Mouse (Mus musculus): Measurements from ENCODE around the gene Smgc. TPM values are rescaled to one million over a fixed set of nuclear protein-coding genes. Genes with fewer than 3 reads are reported as not detected.
"Not testable (repeated sequence)": the region's sequence is repeated elsewhere in the genome, so short reads cannot be mapped to it uniquely, and the experiment has no call there.

The Smgc gene
- total RNA-seq (2015; ENCODE audit: low replicate concordance) (not detected in 2 replicates), total RNA-seq (2017; ENCODE audit: low replicate concordance) (not detected in 2 replicates)

DNA sequence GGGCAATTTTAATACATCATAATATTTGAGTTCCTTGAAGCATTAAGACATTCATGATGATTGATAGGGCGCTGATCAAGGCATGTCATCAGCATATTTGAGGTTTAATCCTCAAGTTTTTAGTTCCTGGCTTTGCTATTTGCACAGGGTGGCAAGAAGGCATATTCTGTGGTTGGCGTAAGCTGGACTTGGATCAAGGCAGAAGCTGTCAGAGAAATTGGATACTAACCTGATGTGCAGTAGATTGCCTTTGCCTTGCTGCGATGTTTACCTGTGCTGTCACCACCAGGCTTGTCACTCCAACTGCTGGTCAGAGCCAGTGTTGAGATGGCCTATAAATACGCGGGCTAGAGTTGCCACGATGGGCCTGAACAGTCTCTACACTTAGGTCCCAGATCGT lies at the start of gene Smgc:
TSS of gene Smgc (plus strand) at position 301 of the 400 bp plus-strand sequence.
- ATAC-seq (replicated peaks; ENCODE audit: low FRiP score, poor library complexity, severe bottlenecking), result no peak

- ATAC-seq (replicated peaks; ENCODE audit: low FRiP score, poor library complexity, severe bottlenecking), result no peak
Observed at GRCm38 (mm10) chr15:91788338-91788737, 49.7 kb upstream of the Smgc start.

DNA sequence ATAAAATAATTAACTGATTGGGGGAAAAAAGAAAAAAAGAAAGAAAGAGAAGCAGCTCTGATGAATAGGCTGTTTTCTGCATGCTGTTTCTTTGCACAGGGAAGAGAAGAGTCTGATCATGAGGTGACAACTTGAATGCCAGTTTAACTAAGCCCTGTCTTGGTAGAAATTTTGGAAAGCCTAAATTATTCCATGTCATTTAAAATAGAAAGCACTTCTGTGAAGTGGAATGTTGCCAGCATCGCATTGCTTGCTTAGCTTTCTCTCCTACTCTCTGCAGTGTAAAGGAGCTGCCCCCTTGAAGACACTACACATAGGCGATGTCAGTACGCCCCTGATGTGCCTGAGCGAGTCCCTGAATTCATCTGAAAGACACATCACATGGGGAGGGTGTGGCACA lies 31.6 kb upstream of the Smgc start:
- no peak for ATAC-seq (replicated peaks; ENCODE audit: low FRiP score, poor library complexity, severe bottlenecking)

GRCm38 (mm10) chr15:91835319-91835718 lies 2.7 kb upstream of the Smgc start:
- ATAC-seq (replicated peaks; ENCODE audit: low FRiP score, poor library complexity, severe bottlenecking), result no peak

- not testable (repeated sequence) for ATAC-seq (replicated peaks; ENCODE audit: low FRiP score, poor library complexity, severe bottlenecking)
Observed at GRCm38 (mm10) chr15:91864130-91864529, 26.1 kb downstream of the Smgc start.

- no peak for ATAC-seq (replicated peaks; ENCODE audit: low FRiP score, poor library complexity, severe bottlenecking)
Observed at GRCm38 (mm10) chr15:91900245-91900644, 62.2 kb downstream of the Smgc start.

GRCm38 (mm10) chr15:91907046-91907445 lies 69.0 kb downstream of the Smgc start:
- not testable (repeated sequence) for ATAC-seq (replicated peaks; ENCODE audit: low FRiP score, poor library complexity, severe bottlenecking)

Other genes starting within 250 kb of the Smgc start
- 34.7 and 43.4 TPM in 2 replicates for gene Lrrk2, start 165.1 kb upstream of the Smgc start, total RNA-seq (2015; ENCODE audit: low replicate concordance)
- gene Lrrk2, start 165.1 kb upstream of the Smgc start, total RNA-seq (2017; ENCODE audit: low replicate concordance), result 15.5 and 20.1 TPM in 2 replicates
- not detected in 2 replicates for gene Cntn1, start 212.9 kb downstream of the Smgc start, total RNA-seq (2015; ENCODE audit: low replicate concordance)
- gene Cntn1, start 212.9 kb downstream of the Smgc start, total RNA-seq (2017; ENCODE audit: low replicate concordance), result not detected in 2 replicates